Mouse (Mus musculus): ENCODE data around the gene Clybl. TPM values are rescaled to one million over a fixed set of nuclear protein-coding genes. Genes with fewer than 3 reads are reported as not detected.

Clybl gene
- polyA plus RNA-seq, 1 experiment from 2014 or later: 91.9 TPM

GRCm38 (mm10) chr14:122189901-122190300 is 8.4 kb downstream of the Clybl start:
- H3K4me2 ChIP-seq (ENCODE audit: low read depth, low read length): no peak overlapping the region
- no peaks in the 10 kb centered on the region for H3K36me3 ChIP-seq (ENCODE audit: control insufficient read depth, insufficient read depth)
- no peaks in the 10 kb centered on the region for H3K9me3 ChIP-seq (replicated peaks; ENCODE audit: control insufficient read depth, low read length)
- H3K4me3 ChIP-seq (ENCODE audit: low read length): no peak overlapping the region
- WGBS: 72% methylated on average over 5 of the region's 5 CpGs
- H3K27ac ChIP-seq (ENCODE audit: low read length): no peak overlapping the region
- H3K9ac ChIP-seq (ENCODE audit: low read length): no peak overlapping the region
- H3K4me1 ChIP-seq (ENCODE audit: control insufficient read depth, insufficient read depth, low read length): no peaks in the 10 kb centered on the region
- H3K27me3 ChIP-seq (ENCODE audit: control insufficient read depth, insufficient read depth, low read length): no peaks in the 10 kb centered on the region
- no peak for ATAC-seq (replicated peaks; ENCODE audit: extremely low read depth, insufficient read depth, low FRiP score)

GRCm38 (mm10) chr14:122190527-122190926 is 9.0 kb downstream of the Clybl start:
- Histone ChIP-seq H3K4me2 (ENCODE audit: low read depth, low read length) (no peak overlapping the region), H3K9ac (ENCODE audit: low read length) (no peak overlapping the region), H3K4me3 (ENCODE audit: low read length) (no peak overlapping the region), H3K9me3 (replicated peaks; ENCODE audit: control insufficient read depth, low read length) (no peaks in the 10 kb centered on the region), H3K36me3 (ENCODE audit: control insufficient read depth, insufficient read depth) (no peaks in the 10 kb centered on the region), H3K4me1 (ENCODE audit: control insufficient read depth, insufficient read depth, low read length) (no peaks in the 10 kb centered on the region), H3K27me3 (ENCODE audit: control insufficient read depth, insufficient read depth, low read length) (no peaks in the 10 kb centered on the region), H3K27ac (ENCODE audit: low read length) (no peak overlapping the region)
- ATAC-seq (replicated peaks; ENCODE audit: extremely low read depth, insufficient read depth, low FRiP score): no peak
- WGBS: 26% methylated on average over 2 of the region's 2 CpGs

GRCm38 (mm10) chr14:122190941-122191510 is 9.5 kb downstream of the Clybl start:
- no peak overlapping the region for H3K27ac ChIP-seq (ENCODE audit: low read length)
- H3K9ac ChIP-seq (ENCODE audit: low read length): no peak overlapping the region
- H3K4me3 ChIP-seq (ENCODE audit: low read length): no peak overlapping the region
- no peak overlapping the region for H3K4me2 ChIP-seq (ENCODE audit: low read depth, low read length)
- WGBS: 16% methylated on average over 7 of the region's 7 CpGs
- ATAC-seq (replicated peaks; ENCODE audit: extremely low read depth, insufficient read depth, low FRiP score): no peak
- no peaks in the 10 kb centered on the region for H3K9me3 ChIP-seq (replicated peaks; ENCODE audit: control insufficient read depth, low read length)
- H3K36me3 ChIP-seq (ENCODE audit: control insufficient read depth, insufficient read depth): no peaks in the 10 kb centered on the region
- no peaks in the 10 kb centered on the region for H3K27me3 ChIP-seq (ENCODE audit: control insufficient read depth, insufficient read depth, low read length)
- H3K4me1 ChIP-seq (ENCODE audit: control insufficient read depth, insufficient read depth, low read length): no peaks in the 10 kb centered on the region

- Histone ChIP-seq H3K4me2 (ENCODE audit: low read depth, low read length) (no peak overlapping the region), H3K36me3 (ENCODE audit: control insufficient read depth, insufficient read depth) (no peaks in the 10 kb centered on the region), H3K4me1 (ENCODE audit: control insufficient read depth, insufficient read depth, low read length) (no peaks in the 10 kb centered on the region), H3K4me3 (ENCODE audit: low read length) (no peak overlapping the region), H3K9me3 (replicated peaks; ENCODE audit: control insufficient read depth, low read length) (0 out of 2 replicates have a peak, but pooled peaks cover 6% of the 10 kb centered on the region), H3K27ac (ENCODE audit: low read length) (no peak overlapping the region), H3K9ac (ENCODE audit: low read length) (no peak overlapping the region), H3K27me3 (ENCODE audit: control insufficient read depth, insufficient read depth, low read length) (no peaks in the 10 kb centered on the region)
- ATAC-seq (replicated peaks; ENCODE audit: extremely low read depth, insufficient read depth, low FRiP score): no peak
- WGBS: 95% methylated on average over 8 of the region's 8 CpGs
These were observed 13.1 kb downstream of the Clybl start for GRCm38 (mm10) chr14:122194630-122195029.

GRCm38 (mm10) chr14:122196851-122197250 is 15.3 kb downstream of the Clybl start:
- Histone ChIP-seq H3K27me3 (ENCODE audit: control insufficient read depth, insufficient read depth, low read length) (no peaks in the 10 kb centered on the region), H3K9ac (ENCODE audit: low read length) (no peak overlapping the region), H3K9me3 (replicated peaks; ENCODE audit: control insufficient read depth, low read length) (0 out of 2 replicates have a peak, but pooled peaks cover 6% of the 10 kb centered on the region), H3K4me3 (ENCODE audit: low read length) (no peak overlapping the region), H3K4me2 (ENCODE audit: low read depth, low read length) (no peak overlapping the region), H3K4me1 (ENCODE audit: control insufficient read depth, insufficient read depth, low read length) (no peaks in the 10 kb centered on the region), H3K36me3 (ENCODE audit: control insufficient read depth, insufficient read depth) (no peaks in the 10 kb centered on the region), H3K27ac (ENCODE audit: low read length) (no peak overlapping the region)
- WGBS: 76% methylated on average over 6 of the region's 6 CpGs
- no peak for ATAC-seq (replicated peaks; ENCODE audit: extremely low read depth, insufficient read depth, low FRiP score)

- no peak overlapping the region for H3K4me2 ChIP-seq (ENCODE audit: low read depth, low read length)
- H3K27me3 ChIP-seq (ENCODE audit: control insufficient read depth, insufficient read depth, low read length): no peaks in the 10 kb centered on the region
- no peak overlapping the region for H3K9ac ChIP-seq (ENCODE audit: low read length)
- H3K4me3 ChIP-seq (ENCODE audit: low read length): no peak overlapping the region
- no peak overlapping the region for H3K27ac ChIP-seq (ENCODE audit: low read length)
- WGBS: 81% methylated on average over 14 of the region's 14 CpGs
- H3K9me3 ChIP-seq (replicated peaks; ENCODE audit: control insufficient read depth, low read length): 0 out of 2 replicates have a peak, but pooled peaks cover 6% of the 10 kb centered on the region
- ATAC-seq (replicated peaks; ENCODE audit: extremely low read depth, insufficient read depth, low FRiP score): no peak
- H3K4me1 ChIP-seq (ENCODE audit: control insufficient read depth, insufficient read depth, low read length): no peaks in the 10 kb centered on the region
- H3K36me3 ChIP-seq (ENCODE audit: control insufficient read depth, insufficient read depth): 0 out of 2 replicates have a peak, but pooled peaks cover under 1% of the 10 kb centered on the region
These were observed 18.9 kb downstream of the Clybl start for GRCm38 (mm10) chr14:122200247-122200885.

GRCm38 (mm10) chr14:122209177-122209576 is 27.7 kb downstream of the Clybl start:
- 69% methylated on average over 5 of the region's 5 CpGs for WGBS
- H3K4me2 ChIP-seq (ENCODE audit: low read depth, low read length): no peak overlapping the region
- no peak for ATAC-seq (replicated peaks; ENCODE audit: extremely low read depth, insufficient read depth, low FRiP score)
- H3K36me3 ChIP-seq (ENCODE audit: control insufficient read depth, insufficient read depth): 0 out of 2 replicates have a peak, but pooled peaks cover 4% of the 10 kb centered on the region
- H3K4me3 ChIP-seq (ENCODE audit: low read length): no peak overlapping the region
- H3K9me3 ChIP-seq (replicated peaks; ENCODE audit: control insufficient read depth, low read length): no peaks in the 10 kb centered on the region
- no peaks in the 10 kb centered on the region for H3K4me1 ChIP-seq (ENCODE audit: control insufficient read depth, insufficient read depth, low read length)
- H3K9ac ChIP-seq (ENCODE audit: low read length): no peak overlapping the region
- no peaks in the 10 kb centered on the region for H3K27me3 ChIP-seq (ENCODE audit: control insufficient read depth, insufficient read depth, low read length)
- no peak overlapping the region for H3K27ac ChIP-seq (ENCODE audit: low read length)

- no peak overlapping the region for H3K4me3 ChIP-seq (ENCODE audit: low read length)
- ATAC-seq (replicated peaks; ENCODE audit: extremely low read depth, insufficient read depth, low FRiP score): no peak
- no peaks in the 10 kb centered on the region for H3K4me1 ChIP-seq (ENCODE audit: control insufficient read depth, insufficient read depth, low read length)
- WGBS: 82% methylated on average over 8 of the region's 8 CpGs
- no peaks in the 10 kb centered on the region for H3K27me3 ChIP-seq (ENCODE audit: control insufficient read depth, insufficient read depth, low read length)
- 0 out of 2 replicates have a peak, but pooled peaks cover 2% of the 10 kb centered on the region for H3K36me3 ChIP-seq (ENCODE audit: control insufficient read depth, insufficient read depth)
- H3K27ac ChIP-seq (ENCODE audit: low read length): no peak overlapping the region
- H3K9ac ChIP-seq (ENCODE audit: low read length): no peak overlapping the region
- no peaks in the 10 kb centered on the region for H3K9me3 ChIP-seq (replicated peaks; ENCODE audit: control insufficient read depth, low read length)
- H3K4me2 ChIP-seq (ENCODE audit: low read depth, low read length): no peak overlapping the region
These were observed 32.1 kb downstream of the Clybl start for GRCm38 (mm10) chr14:122213590-122213989.

- Histone ChIP-seq H3K4me2 (ENCODE audit: low read depth, low read length) (no peak overlapping the region), H3K36me3 (ENCODE audit: control insufficient read depth, insufficient read depth) (0 out of 2 replicates have a peak, but pooled peaks cover 2% of the 10 kb centered on the region), H3K27me3 (ENCODE audit: control insufficient read depth, insufficient read depth, low read length) (no peaks in the 10 kb centered on the region), H3K9ac (ENCODE audit: low read length) (no peak overlapping the region), H3K4me3 (ENCODE audit: low read length) (no peak overlapping the region), H3K27ac (ENCODE audit: low read length) (no peak overlapping the region), H3K9me3 (replicated peaks; ENCODE audit: control insufficient read depth, low read length) (no peaks in the 10 kb centered on the region), H3K4me1 (ENCODE audit: control insufficient read depth, insufficient read depth, low read length) (no peaks in the 10 kb centered on the region)
- ATAC-seq (replicated peaks; ENCODE audit: extremely low read depth, insufficient read depth, low FRiP score): no peak
- 86% methylated on average over 6 of the region's 6 CpGs for WGBS
These were observed 32.6 kb downstream of the Clybl start for GRCm38 (mm10) chr14:122214126-122214525.

Data from heart, embryonic 16.5 days (tissue).